Mouse (Mus musculus) embryonic facial prominence, embryonic 11.5 days (tissue): ENCODE data around the gene Gch1. TPM values are rescaled to one million over a fixed set of nuclear protein-coding genes. Genes with fewer than 3 reads are reported as not detected.

Experiments
- ATAC-seq: fragments of 200-750 bp; cut with Nextera tagmentation; replicated peaks from 2 replicates; pipeline ENCODE4 v1.8.0; 2017; ENCODE audit warnings: low read depth; ENCODE audit not compliant: insufficient number of reproducible peaks, low FRiP score, low TSS enrichment
- DNase-seq: peaks from one replicate; pipeline ENCODE4 v3.0.0-alpha.2; 2015; ENCODE audit warnings: low spot score
- H3K27ac ChIP-seq: fragments of 300-500 bp; sonication (generic); replicated peaks from 2 replicates; pipeline ENCODE4 v1.5.1; 2014; ENCODE audit warnings: mild to moderate bottlenecking, low read depth, low read length, control low read depth
- H3K27me3 ChIP-seq: fragments of 300-500 bp; sonication (generic); 2 replicates; pipeline ENCODE4 v1.6.1; 2014; ENCODE audit warnings: mild to moderate bottlenecking, low read length, moderate library complexity, mixed read lengths; ENCODE audit not compliant: control insufficient read depth, insufficient read depth
- H3K36me3 ChIP-seq: fragments of 300-500 bp; sonication (generic); replicated peaks from 2 replicates; pipeline ENCODE4 v1.6.1; 2014; ENCODE audit warnings: low read depth, mild to moderate bottlenecking, low read length, moderate library complexity, mixed read lengths; ENCODE audit not compliant: control insufficient read depth, insufficient read depth
- H3K4me1 ChIP-seq: fragments of 300-500 bp; sonication (generic); 2 replicates; pipeline ENCODE4 v1.6.1; 2014; ENCODE audit warnings: low read length, mixed read lengths; ENCODE audit not compliant: control insufficient read depth, insufficient read depth
- H3K4me2 ChIP-seq: fragments of 300-500 bp; sonication (generic); 2 replicates; pipeline ENCODE4 v1.6.1; 2014; ENCODE audit warnings: low read depth, mild to moderate bottlenecking, control low read depth, low read length, moderate library complexity
- H3K4me3 ChIP-seq: fragments of 300-500 bp; sonication (generic); 2 replicates; pipeline ENCODE4 v1.5.1; 2014; ENCODE audit warnings: low read depth, low read length, control low read depth
- H3K9ac ChIP-seq: fragments of 300-500 bp; sonication (generic); replicated peaks from 2 replicates; pipeline ENCODE4 v1.6.1; 2014; ENCODE audit warnings: mild to moderate bottlenecking, control low read depth, low read length
- H3K9me3 ChIP-seq: fragments of 300-500 bp; sonication (generic); replicated peaks from 2 replicates; pipeline ENCODE4 v1.6.1; 2016; ENCODE audit warnings: mild to moderate bottlenecking, low read length, inconsistent platforms, mixed read lengths; ENCODE audit not compliant: control insufficient read depth
- WGBS: fragments of 180-500 bp; shearing (Covaris S2); extraction: QIAGEN DNeasy Blood & Tissue Kit; methylation state at CpG from one replicate; pipeline ENCODE4 v1.1.7; 2014; 5-methylcytosine and 5-hydroxymethylcytosine counted together
- polyA plus RNA-seq: library from polyadenylated mRNA; unstranded; fragments of >200 nt; fragmentation: Nextera tagmentation; extraction: Ambion mirVana; gene quantifications from 2 replicates; pipeline ENCODE4 v1.2.1, GENCODE M21; 2014

Gch1 gene
- polyA plus RNA-seq, 1 experiment from 2014 or later = 1.7 TPM

DNA sequence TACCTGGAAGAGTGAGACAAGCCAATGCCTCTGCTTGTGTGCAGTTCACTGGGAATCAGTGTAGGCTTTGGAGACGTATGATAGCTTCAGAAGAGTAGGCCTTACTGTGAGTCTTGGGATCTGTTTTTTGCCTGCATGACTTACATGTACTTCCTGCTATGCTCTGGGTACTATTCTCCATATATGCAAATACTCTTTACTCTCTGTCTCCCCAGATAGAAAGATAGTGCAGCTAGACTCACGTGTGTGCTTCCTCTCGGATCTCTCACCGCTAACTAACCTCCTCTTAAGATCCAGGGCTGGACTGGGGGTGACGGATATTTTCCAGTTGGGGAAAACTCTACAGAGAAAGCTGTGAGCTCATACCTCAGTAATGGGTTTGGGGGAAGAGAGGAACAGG, 23.5 kb downstream of the Gch1 start:
- H3K4me2 ChIP-seq = no peak overlapping the region
- DNase-seq (no peak), ATAC-seq (no peak)
- no peaks in the 10 kb centered on the region for H3K9me3 ChIP-seq
- no peak overlapping the region for H3K4me3 ChIP-seq
- no peaks in the 10 kb centered on the region for H3K36me3 ChIP-seq
- no peak overlapping the region for H3K27ac ChIP-seq
- WGBS = 85% methylated on average over 5 of the region's 5 CpGs
- H3K27me3 ChIP-seq = no peaks in the 10 kb centered on the region
- H3K9ac ChIP-seq = no peak overlapping the region
- H3K4me1 ChIP-seq = no peaks in the 10 kb centered on the region

DNA sequence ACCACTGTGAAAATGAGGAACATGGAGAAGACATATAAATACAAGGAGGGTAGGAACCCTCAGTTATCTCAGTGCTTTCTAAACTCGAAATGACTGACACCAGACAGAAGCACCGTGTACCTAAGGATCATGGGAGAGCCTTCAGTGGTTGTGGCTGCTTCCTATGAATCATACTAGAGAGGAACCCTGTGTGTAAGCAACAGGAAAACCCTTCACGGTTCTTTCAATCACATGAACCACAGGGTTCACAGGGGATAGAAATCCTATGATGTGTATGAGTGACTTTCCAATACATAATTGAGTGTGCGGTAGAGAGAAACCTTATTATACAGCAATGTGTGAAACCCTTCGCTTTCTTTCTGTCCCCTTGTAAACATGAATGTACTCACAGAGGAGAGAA, 24.1 kb downstream of the Gch1 start:
- Histone ChIP-seq H3K4me3 (no peak overlapping the region), H3K9me3 (no peaks in the 10 kb centered on the region), H3K27ac (no peak overlapping the region), H3K36me3 (no peaks in the 10 kb centered on the region), H3K27me3 (no peaks in the 10 kb centered on the region), H3K4me2 (no peak overlapping the region), H3K9ac (no peak overlapping the region), H3K4me1 (no peaks in the 10 kb centered on the region)
- 89% methylated on average over 5 of the region's 5 CpGs for WGBS
- no peak for DNase-seq
- ATAC-seq = no peak

GRCm38 (mm10) chr14:47161921-47162427, 27.2 kb downstream of the Gch1 start:
- H3K4me1 ChIP-seq = no peaks in the 10 kb centered on the region
- H3K9ac ChIP-seq = no peak overlapping the region
- no peaks in the 10 kb centered on the region for H3K27me3 ChIP-seq
- H3K36me3 ChIP-seq = no peaks in the 10 kb centered on the region
- WGBS = 71% methylated on average over 4 of the region's 5 CpGs
- no peak for DNase-seq
- H3K4me2 ChIP-seq = no peak overlapping the region
- ATAC-seq = no peak
- no peak overlapping the region for H3K27ac ChIP-seq
- H3K9me3 ChIP-seq = no peaks in the 10 kb centered on the region
- H3K4me3 ChIP-seq = no peak overlapping the region

DNA sequence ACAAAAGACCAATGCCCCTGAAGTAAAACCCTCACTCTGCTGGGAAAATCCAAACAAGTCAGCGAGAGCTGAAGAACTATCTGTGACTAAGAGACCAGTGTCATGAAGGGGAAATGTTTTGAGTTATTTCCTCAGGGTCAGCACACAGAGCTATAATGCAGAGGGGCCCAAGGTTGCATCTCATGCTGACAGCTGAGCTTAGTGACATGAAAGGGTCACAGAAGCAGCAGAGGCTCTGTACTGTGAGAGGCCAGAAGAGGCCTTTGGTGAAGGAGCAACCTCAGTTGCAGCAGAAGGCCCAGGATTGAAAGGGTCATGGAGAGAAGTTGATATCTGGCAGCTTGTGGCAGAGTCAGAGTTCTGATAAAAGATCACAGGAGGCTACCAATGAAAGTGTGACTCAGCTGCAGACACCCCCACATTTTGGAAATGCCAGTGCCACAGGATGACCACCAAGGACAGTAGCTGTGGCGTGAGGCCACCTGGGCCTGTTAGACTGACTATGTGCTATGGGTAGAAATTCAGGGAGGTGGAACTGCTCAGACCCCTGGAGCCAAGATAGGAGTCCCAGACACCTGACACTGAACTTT, 29.1 kb downstream of the Gch1 start:
- DNase-seq = no peak
- Histone ChIP-seq H3K36me3 (no peaks in the 10 kb centered on the region), H3K4me3 (no peak overlapping the region), H3K9ac (no peak overlapping the region), H3K4me2 (no peak overlapping the region; the same call in 1 of the 2 replicates), H3K4me1 (no peaks in the 10 kb centered on the region), H3K9me3 (no peaks in the 10 kb centered on the region), H3K27ac (no peak overlapping the region), H3K27me3 (no peaks in the 10 kb centered on the region)
- ATAC-seq = no peak
- WGBS = 68% methylated on average over 2 of the region's 2 CpGs

DNA sequence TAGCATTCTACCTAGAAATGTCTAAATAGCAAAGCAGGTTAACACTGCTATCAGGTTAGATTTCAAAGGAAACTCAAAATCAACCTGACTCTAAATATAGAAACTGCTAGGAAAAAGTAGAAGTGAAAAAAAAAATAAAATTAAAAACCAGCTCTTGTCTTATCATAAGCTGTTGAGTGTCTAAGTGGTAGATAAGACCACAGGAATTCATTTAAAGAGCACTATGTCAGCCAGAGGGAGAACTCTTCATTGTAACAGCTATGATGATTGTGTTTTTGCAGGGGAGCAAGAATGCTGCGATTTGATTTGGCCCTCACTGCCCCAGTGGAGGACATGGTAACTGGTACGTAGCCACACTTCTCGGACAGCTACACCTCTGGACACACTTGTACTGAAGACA, 34.9 kb downstream of the Gch1 start:
- H3K27ac ChIP-seq = no peak overlapping the region
- no peak overlapping the region for H3K4me3 ChIP-seq
- ATAC-seq = no peak
- 90% methylated on average over 3 of the region's 3 CpGs for WGBS
- no peaks in the 10 kb centered on the region for H3K36me3 ChIP-seq
- no peaks in the 10 kb centered on the region for H3K4me1 ChIP-seq
- H3K27me3 ChIP-seq = no peaks in the 10 kb centered on the region
- no peak overlapping the region for H3K9ac ChIP-seq
- H3K9me3 ChIP-seq = no peaks in the 10 kb centered on the region
- no peak overlapping the region for H3K4me2 ChIP-seq
- DNase-seq = no peak

GRCm38 (mm10) chr14:47151306-47151705, 37.9 kb downstream of the Gch1 start:
- Histone ChIP-seq H3K4me1 (no peaks in the 10 kb centered on the region), H3K36me3 (no peaks in the 10 kb centered on the region), H3K27ac (no peak overlapping the region), H3K9ac (no peak overlapping the region), H3K27me3 (no peaks in the 10 kb centered on the region), H3K9me3 (no peaks in the 10 kb centered on the region), H3K4me3 (no peak overlapping the region), H3K4me2 (no peak overlapping the region)
- no peak for ATAC-seq
- no peak for DNase-seq
- WGBS = 90% methylated on average over 6 of the region's 6 CpGs

DNA sequence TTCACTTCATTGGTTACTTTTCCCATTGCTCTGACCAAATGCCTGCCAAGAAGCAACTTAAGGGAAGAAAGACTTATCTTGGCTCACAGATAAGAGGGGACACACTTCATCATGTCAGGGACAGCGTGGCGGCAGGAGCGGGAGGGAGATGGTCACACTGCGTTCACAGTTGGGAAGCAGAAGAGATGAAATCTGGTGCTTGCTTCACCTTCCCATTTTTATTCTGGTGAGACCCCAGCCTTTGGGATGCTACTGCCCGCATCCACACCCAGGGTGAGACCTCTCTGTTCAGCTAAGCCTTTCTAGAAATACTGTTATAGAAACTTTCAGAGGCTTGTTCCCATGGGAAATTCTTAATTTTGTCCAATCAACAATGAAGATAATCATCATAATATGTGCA, 44.9 kb downstream of the Gch1 start:
- H3K27ac ChIP-seq = no peak overlapping the region
- H3K27me3 ChIP-seq = no peaks in the 10 kb centered on the region
- no peak overlapping the region for H3K4me2 ChIP-seq
- no peaks in the 10 kb centered on the region for H3K9me3 ChIP-seq
- H3K4me1 ChIP-seq = no peaks in the 10 kb centered on the region
- 99% methylated on average over 5 of the region's 5 CpGs for WGBS
- H3K4me3 ChIP-seq = no peak overlapping the region
- H3K9ac ChIP-seq = no peak overlapping the region
- no peak for ATAC-seq
- H3K36me3 ChIP-seq = no peaks in the 10 kb centered on the region
- DNase-seq = no peak

GRCm38 (mm10) chr14:47138853-47139252, 50.4 kb downstream of the Gch1 start:
- no peaks in the 10 kb centered on the region for H3K27me3 ChIP-seq
- WGBS = 81% methylated on average over 3 of the region's 3 CpGs
- no peak for ATAC-seq

More at GRCm38 (mm10) chr14:47138853-47139252, 50.4 kb downstream of the Gch1 start:
- Histone ChIP-seq H3K9ac (no peak overlapping the region), H3K4me3 (no peak overlapping the region), H3K9me3 (no peaks in the 10 kb centered on the region), H3K4me2 (no peak overlapping the region), H3K36me3 (no peaks in the 10 kb centered on the region), H3K4me1 (no peaks in the 10 kb centered on the region), H3K27ac (no peak overlapping the region)
- no peak for DNase-seq
